Mouse (Mus musculus) activated CD4-positive, CD25-positive, alpha-beta regulatory T cell (primary cell): ENCODE results near the gene Ift52. TPM values are rescaled to one million over a fixed set of nuclear protein-coding genes. Genes with fewer than 3 reads are reported as not detected.

Source experiments
- polyA plus RNA-seq, 2 experiments: library from polyadenylated mRNA; unstranded; fragments of 100-300 nt; shearing (Covaris generic); gene quantifications; one replicate each; pipeline ENCODE4 v1.2.1; 2017

Ift52 gene
- polyA plus RNA-seq, result 10 to 100 TPM; 61.5 to 62.6 TPM

DNA sequence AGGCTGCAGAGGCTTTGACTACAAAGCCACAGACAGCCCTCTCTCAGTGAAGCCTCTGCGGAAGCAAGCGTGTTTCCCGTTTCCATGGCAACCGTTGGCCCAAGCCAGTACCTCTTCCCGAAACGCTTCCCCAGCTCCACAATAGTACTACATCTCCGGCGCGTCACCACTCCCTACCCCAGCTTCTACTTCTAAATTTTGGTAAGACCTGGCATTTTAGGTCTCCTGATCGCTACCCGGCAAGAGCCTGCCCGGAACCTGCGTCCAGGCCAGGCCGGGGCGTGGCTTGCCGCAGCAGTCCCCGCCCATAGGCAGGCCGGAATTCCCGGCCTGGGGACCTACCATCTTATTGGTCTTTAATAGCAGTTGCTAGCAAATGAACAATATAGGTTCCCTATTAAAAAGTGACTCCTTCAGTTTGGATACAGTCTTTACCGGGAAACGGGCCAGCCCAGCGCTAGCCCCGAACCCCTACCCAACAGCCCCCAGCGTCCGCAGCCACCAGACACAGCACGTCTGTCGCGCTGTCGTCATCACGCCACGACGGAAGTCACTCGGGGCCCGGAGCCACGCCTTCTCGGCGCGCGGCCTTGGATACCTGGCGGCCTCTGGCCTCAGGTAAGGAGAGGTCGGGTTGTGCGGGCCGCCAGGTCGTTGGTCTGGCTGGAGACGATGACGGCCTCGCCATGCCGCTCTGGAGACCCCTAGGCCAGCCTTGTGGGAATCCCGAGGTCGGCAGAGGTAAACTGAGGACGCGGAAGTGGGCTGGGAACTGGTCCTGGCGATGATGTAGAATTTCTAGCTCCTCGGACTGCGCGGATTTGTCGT lies at the start of gene Ift52:
Gene Ift52, plus strand, starts transcription at position 439 of the 828 bp plus-strand sequence.

DNA sequence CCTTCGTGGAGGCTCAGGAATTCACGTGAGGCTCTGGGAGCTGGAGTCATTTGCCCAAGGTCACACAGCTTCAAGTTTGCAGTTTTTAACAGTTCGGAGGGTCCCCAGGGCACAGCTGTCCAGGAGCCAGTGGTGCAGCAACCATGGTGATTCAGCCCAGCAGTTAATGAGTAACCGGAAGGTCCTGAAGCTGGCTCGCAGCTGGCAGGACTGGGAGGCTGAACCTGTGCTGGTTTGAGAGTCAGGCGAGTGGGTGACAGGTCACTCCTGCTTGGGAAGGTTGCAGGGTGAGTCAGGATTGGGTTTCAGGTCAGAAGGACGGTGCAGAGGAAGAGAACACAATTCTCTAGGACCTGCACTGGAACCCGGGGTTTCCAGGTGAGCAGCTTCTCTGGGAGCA lies 29.9 kb upstream of the Ift52 start, which contains the start of gene Sgk2:
Gene Sgk2, plus strand, starts transcription at position 113 of the 400 bp plus-strand sequence.

DNA sequence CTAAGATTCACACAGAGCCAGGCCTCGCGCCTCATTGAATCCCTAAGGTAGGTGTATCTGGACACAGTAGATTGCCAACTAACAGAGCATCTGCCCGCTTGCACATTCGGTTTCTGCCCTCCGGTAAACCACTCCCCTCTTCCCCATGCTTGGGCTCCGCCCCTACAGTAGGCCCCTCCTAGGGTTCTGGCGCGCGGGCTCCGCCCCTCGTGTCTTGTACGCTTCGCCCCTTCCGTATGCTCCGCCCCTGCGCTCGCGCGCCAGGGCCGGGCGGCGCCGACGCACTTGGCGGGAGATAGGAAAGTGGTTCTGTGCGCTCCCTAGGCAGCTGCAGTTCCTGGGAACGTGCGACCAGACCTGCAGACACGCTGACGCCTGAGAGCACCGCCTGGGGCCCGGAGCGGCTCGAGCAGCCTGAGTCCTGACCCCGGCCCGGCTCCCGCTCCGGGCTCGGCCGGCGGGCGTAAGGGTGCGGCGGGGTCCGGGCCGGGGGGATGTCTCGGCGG lies 37.2 kb downstream of the Ift52 start, which contains the start of gene Mybl2:
Gene Mybl2, plus strand, starts transcription at position 353 of the 506 bp plus-strand sequence.

DNA sequence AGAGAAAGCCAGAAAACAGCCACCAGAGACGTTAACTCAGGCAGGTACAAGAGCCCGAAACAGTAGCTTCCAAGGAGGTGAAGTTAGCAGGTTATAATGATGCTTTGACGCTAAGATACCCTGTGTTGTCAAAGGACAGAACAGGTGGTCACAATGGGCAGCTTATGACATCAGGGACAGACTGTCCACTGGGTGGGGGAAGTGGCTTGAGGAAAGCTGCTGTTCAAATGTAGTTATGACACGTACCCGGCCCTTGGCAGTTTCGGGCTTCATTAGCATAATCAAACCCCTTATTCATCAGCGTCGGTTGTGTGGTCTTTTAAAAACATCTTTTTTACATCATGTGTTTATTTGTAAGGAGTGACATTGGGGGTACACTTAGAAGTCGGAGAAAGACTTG lies 70.6 kb downstream of the Ift52 start, which contains the start of gene Gtsf1l:
Gene Gtsf1l, minus strand, starts transcription at position 128 of the 400 bp plus-strand sequence.

Other genes starting within 250 kb of the Ift52 start
- 100 to 1,000 TPM; 125 to 154 TPM for gene Srsf6, start 85.8 kb upstream of the Ift52 start, polyA plus RNA-seq
- under 1 TPM in 1 of 2 experiments, not detected in 1; 0.05 TPM for gene L3mbtl1, start 73.9 kb upstream of the Ift52 start, polyA plus RNA-seq
- under 1 TPM in 1 of 2 experiments, not detected in 1; 0.17 TPM for gene Sgk2, start 30.0 kb upstream of the Ift52 start, polyA plus RNA-seq
- gene Mybl2, start 37.3 kb downstream of the Ift52 start, polyA plus RNA-seq, result 1 to 10 TPM; 8.7 to 8.8 TPM
- gene Gtsf1l, start 70.5 kb downstream of the Ift52 start, polyA plus RNA-seq, result not detected
- gene Tox2, start 185.8 kb downstream of the Ift52 start, polyA plus RNA-seq, result 10 to 100 TPM; 12.9 to 33.0 TPM